Mouse (Mus musculus): Measurements from ENCODE around the gene Ldlrad3.
A peak's percentile ranks its signal among the peaks of the same experiment; 100 is the strongest.

Ldlrad3 gene

DNA sequence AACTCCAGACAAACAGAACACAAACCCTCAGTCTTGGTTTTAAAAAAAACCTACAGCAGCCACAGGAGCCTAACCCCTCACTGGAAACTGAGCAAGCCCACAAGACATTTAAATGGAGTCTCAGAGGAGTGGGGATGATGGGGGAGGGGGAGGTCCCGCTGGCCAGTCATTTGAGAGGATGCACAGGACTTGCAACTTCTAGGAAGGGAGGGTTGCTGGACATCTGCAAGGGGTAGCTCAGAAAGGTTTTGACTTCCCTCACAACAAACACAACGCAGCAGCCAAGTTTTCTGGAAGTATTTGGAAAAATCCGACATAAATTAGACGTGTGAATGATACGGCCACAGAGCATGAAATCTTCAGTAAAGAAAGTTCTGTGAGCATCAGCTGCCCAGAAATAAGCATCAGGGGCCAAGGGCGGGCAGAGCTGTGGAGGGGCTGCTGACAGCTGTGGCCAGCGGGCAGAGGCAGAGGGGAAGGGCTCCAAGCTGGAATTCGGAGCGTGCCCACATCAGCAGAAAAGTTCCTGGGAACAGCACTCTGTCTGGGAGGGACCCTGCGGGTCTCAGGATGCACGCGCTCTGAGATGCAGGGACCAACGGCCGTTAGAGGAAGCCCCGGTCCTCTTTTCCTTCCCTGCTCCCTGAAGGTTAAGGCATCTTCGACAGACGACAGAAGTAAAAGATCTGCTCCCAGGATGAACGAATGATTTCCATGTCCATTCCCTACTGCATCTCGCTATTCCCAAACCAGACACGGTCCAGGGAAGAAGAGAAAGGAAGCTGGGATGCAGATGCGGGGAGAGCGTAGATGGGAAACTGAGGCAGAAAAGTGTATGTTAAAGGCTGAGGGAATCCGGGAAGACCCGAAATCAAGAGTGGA lies 875 bp downstream of the Ldlrad3 start:
- peak; percentile 42 for DNase-seq (ENCODE audit: low spot score)

DNA sequence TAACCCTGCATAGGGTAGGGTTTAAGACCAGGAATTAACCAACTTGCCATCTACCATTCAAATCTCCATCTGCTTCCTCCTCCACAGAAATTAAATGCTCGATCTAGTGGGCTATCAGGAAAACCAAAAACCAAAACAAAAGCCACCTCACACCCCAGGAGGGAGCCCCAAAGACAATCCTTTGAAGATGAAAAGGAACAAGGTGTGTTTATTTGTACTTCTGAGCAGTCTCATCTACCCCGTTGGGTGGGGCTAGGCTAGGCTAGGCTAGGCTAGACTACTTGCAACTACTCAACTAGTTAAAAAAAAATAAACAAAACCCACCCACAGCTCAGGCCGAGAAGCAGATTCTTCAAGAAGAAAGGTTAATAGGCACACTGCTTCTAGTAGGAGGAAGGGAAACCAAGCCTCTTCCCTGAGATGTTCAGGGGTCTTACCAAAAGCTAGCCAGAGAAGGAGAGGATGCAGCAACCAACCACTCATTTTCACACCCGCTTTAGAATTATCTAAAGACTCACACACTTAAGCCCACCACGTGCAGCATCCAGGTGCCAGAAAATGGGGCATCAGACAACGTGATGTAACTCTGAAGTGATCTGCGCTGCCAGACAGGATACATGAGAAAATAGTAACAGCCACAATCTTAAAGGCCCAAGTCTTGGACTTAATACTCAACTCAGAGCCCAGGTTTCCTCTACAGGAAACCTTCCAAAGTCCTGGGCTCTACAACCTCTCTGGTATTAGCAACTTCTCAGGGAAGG lies 2.3 kb downstream of the Ldlrad3 start:
- DNase-seq (ENCODE audit: low spot score): no peak

DNA sequence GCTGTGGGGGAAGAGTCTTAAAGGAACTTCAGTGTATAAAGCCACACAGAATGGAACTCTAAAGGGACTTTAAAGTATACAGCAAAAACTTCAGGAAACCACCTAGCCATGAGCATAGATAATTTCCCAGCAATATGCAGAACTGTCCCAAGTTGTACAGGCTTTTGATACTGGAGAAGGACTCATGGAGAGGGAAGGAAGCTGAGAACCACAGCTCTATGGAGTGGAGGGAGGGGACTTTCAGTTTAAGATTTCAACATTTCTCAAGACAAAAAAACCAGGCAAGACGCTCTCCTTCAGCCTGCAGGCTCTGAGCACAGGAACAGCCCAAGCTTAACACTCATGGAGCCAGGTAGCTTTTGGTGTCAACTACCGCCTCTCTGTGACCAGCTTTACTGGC lies 4.7 kb downstream of the Ldlrad3 start:
- no peak for DNase-seq (ENCODE audit: low spot score)

DNA sequence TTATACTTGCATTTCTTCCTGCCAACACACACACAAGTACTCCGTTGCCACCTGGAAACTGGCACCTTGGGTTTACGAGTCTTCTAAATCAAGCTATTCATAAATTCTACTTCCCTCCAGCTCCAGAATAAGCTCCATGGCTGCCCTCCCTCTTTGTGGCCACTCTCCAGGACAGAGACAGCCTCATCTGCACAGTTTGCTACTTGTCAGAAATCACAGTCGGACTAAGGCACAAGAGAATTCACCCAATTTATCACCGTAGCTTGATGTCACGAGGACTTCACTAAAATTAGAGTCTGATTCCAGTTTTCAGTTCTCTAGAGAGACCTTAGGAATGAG lies 9.8 kb downstream of the Ldlrad3 start:
- no peak for DNase-seq (ENCODE audit: low spot score)

DNA sequence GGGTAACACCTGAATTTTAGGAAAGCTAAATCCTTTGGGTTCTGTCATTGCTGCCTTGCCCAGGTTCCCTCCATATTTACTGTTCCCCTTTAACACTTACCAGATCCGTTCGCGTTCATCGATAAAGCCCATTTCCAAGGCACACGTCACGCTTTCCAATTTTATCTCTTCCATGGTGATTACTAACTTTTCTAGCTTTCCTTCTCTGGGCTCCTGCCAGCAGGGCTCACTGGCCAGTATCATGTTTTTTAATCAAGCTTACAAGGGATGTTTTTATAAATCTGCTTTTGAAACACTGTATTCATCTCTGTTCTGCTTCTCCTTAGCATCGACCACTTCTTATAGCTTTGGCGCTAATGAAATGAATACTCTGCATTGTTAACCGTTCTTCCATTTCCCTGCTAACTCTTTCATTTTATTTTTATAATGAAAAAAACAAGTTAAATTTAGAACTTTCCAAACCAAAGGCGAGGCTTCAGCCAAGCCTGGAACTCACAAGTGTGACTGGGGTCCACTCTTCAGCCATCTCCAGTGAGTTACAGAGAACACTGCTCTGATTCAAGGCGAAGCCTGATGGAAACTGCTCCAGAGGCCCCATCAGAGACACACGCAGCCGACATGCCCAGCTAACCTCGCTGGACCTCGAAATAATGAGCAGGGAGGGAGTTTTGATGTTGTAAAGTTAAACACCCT lies 10.3 kb downstream of the Ldlrad3 start:
- DNase-seq (ENCODE audit: low spot score): no peak

DNA sequence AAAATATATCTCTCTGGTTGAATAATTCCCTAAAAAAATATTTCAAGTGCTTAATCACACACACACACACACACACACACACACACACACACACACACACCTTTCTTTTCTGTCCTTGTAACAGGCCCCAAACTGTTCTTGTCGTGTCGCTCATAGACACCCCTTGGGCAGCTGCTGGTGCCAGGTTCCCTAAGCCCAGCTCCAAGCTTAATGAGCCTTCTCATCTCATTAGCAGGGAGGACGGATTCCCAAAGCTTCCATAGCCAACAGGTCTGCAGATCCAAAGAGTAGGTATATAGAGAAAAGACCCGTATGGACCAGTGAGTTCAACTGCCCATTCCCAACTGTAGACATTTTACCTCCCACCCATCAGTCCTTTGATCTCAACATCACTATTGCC lies 13.7 kb downstream of the Ldlrad3 start:
- no peak for DNase-seq (ENCODE audit: low spot score)

DNA sequence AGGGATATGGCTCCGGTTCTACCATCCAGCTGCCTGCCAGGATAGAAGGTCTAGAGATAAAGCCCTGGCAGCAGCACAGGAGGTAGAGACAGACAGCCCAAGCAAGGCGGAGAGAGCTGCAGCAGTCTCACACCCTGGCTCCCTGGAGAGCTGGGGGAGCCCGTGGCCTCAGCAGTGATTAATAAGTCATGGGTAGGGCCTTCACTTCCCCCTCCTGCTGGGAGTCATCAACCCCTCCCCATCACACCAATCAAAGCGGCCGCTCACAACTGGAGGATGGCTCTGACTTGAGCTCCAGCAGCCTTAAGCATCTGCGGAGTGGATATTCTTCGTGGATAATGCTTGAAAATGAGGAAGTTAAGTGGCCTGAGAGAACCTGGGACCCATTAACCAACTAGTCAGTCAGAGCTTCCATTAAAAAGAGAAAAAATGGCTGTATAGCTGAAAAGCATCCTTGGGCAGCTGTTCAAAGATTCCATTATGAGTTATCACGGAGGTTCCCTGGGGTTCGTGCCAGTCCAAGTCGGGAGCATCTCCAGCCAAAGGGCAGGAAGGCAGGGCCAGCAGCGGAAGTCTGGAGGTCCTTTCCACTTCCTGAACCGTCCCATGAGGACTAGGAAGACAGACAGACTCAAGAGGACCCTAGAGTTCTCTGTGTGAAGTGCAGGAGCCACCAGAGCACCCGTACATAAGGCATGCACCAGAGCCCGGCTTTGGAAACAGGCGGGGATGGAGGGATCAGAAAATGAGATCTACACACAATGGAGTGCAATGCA lies 19.4 kb downstream of the Ldlrad3 start:
- no peak for DNase-seq (ENCODE audit: low spot score)

DNA sequence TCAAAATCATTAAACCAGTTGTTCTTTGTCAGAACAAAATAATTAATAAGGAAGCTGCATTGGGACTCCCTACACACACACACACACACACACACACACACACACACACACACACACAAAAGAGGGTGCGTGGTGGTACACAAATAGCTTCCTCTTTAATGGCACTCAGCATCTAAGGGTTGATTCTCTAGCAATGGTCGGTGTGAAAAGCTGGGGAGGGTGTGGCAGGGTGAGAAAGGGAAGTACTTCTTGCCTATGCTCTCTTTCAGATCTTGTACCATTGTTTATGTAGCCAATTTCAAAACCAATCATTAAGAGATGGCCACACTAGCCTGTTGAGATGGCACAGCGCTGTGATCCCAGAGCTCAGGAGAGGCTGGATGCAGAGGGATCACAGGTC lies 23.1 kb downstream of the Ldlrad3 start:
- DNase-seq (ENCODE audit: low spot score): no peak

DNA sequence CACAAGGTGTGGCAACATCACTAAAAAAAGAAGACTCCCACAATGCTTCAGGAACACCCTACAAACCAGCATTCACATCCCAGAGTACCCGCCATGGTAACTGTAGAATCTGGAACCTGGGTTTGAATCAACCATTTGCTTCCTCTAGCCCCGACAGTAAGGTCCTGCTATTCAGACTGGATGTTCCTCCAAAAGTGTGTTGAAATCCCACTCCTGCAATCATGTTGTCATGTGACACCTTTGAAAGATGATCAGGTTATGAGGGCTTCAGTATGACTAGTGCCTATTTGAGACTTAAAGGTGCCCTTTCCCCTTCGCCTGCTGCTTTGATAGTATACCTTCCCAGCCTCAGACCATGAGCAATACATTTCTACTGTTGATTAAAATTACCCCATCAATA lies 28.6 kb downstream of the Ldlrad3 start:
- DNase-seq (ENCODE audit: low spot score): no peak

DNA sequence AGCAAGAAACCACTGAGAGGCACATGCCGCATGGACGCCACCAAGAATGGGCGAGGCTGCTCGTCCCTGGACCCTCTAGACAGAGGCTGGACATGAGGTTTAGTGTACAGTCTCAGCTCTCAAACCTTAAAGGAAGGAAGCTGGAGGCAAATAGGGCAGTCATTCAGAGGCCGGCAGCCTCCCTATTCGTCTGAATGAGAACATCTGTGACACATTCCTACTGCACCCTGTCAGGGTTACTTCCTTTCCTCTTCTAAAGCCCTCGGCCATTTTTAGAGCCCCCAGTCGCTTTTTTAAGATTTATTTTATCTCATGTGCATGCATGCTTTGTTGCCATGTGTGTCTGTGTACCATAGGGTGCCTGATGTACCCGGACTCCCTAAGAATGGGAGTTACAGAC lies 29.2 kb downstream of the Ldlrad3 start:
- no peak for DNase-seq (ENCODE audit: low spot score)

DNA sequence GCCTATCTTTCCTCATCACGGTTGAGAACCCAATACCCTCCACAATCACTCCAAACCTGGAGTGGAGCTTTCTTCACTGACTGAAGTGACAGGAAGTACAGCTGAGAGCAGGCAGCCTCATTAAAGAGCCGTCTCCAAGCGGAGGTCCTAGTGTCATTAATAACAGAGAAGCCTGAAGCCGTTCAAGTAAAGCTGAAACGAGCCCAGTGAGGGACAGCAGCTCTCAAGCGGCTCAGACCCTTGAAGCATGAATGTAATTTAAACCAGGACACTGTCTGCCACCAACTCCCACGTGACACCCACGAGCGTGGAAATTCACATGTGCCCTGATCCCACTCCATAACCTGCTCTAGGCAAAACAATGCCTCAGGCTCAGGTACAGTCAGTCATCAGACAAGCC lies 29.7 kb downstream of the Ldlrad3 start:
- no peak for DNase-seq (ENCODE audit: low spot score)

DNA sequence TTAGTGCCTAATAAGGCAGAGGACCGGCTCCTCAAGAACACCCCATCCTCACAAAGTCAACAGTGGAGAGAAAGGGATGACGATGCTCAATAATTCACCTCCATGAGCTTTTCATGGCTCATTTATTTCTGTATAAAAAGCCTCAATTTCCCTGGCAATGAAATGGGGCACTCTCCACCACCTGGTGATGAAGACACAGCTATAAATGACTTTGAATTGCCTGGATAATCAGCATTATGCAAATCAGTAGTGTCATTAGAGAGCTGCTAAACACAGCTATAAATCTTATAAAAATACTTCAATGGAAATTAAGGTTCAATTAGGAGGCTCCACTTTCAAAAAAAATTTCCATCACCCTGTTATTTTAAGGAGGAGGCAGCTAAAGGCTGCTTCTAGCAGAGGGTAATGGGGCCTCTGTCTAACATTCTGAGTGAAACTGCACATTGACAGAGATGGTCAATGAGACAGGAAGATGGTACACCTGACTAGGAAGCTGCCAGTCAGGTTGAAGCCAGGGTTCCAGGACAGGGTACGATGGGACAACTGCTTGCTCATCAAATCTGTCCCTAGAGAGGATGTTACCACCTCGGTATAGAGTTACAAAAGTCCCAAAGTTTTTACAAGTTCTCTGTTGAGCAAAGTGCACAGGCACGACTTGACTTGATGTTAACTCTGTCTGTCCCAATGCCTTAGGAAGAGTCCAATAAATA lies 30.7 kb downstream of the Ldlrad3 start:
- DNase-seq (ENCODE audit: low spot score): no peak

DNA sequence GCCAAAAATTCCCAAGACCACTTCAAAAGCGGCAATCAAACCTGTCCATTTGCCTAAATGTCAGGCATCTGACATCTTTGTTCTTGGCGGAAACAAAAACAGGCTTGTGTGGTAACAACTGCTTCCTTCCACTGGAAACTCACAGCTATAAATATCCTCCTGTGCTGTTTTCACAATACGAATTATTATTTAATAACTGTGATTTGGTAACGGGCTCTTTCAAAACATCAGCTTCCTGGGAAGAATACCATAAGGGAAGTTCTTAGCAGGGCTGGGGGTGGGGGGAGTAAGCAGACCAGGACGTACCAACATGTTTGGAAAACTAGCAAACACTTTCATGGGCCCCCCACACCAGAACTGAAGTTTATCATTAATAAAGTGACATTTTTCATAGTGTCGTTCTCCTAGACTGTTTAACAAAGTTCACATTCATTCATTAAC lies 31.4 kb downstream of the Ldlrad3 start:
- no peak for DNase-seq (ENCODE audit: low spot score)

DNA sequence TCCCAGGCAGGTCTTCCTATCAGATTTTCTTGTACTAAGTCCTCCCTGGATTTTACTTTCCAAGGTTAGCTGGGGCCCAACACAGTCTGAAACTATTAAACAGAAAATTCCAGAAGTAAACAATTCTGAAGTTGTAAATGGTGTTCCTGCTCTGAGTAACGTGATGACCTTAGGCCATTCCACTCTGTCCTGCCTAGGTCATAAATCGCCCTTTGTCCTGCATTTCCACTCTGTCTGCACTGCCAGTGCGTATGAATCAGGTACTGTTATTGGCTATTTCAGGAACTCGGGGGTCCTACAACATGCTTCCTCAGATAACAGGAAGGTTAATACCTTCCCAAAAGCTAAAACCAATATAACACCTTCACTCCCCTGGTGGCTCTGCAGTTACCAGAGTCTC lies 31.9 kb downstream of the Ldlrad3 start:
- no peak for DNase-seq (ENCODE audit: low spot score)

DNA sequence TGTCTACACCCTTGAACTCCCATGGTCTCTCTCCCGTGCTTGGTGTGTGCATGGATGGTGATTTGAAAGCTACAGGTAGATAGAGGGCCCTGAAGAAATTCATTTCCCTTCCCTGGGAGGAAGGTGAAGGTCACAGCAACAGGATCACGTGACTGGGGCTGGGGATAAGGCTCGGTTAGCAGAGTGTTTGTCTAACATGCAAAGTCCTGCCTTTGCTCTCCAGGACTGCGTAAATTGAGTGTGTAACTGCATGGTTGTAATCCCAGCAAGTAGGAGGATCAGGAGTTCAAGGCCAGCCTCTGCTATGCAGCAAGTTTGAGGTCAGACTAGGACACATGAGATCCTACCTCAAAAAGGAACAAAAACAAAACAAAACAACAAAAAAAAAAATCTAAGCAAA lies 32.7 kb downstream of the Ldlrad3 start:
- no peak for DNase-seq (ENCODE audit: low spot score)

DNA sequence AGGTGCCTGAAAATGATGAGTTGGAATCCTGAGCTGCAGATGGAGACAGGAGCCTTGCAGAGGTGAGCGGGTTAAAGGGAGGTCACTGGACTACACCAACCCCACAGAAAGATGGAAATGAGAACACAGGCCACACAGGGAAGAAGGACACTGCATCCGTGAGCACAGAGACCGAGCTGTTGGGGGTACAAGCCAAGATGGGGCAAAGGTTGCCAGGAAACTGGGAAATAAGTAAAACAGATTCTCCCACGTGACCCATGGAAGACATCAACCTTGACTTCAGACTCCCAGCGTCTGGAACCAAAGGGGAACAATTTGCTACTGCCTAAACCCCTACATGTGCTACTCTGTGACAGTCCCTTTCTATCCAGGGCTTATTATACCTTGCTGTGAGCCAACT lies 33.3 kb downstream of the Ldlrad3 start:
- no peak for DNase-seq (ENCODE audit: low spot score)

DNA sequence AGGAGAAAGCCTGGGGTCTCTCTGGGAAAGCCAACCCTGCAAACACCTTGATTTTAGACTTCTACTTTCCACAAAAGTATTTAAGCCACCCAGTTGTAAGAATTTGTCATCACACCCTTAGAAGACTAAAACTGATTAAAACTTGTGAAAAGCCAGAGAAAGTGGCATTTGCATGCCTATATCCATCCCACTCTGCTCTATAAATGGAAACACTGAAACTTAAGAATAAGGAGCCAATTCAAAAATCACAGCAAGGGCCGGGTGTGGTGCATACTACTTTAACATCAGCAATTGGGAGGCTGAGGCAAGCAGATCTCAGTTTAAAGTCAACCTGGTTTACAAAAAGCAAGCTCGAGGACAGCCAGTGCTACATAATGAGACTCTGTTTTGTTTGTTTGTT lies 37.1 kb downstream of the Ldlrad3 start:
- no peak for DNase-seq (ENCODE audit: low spot score)

DNA sequence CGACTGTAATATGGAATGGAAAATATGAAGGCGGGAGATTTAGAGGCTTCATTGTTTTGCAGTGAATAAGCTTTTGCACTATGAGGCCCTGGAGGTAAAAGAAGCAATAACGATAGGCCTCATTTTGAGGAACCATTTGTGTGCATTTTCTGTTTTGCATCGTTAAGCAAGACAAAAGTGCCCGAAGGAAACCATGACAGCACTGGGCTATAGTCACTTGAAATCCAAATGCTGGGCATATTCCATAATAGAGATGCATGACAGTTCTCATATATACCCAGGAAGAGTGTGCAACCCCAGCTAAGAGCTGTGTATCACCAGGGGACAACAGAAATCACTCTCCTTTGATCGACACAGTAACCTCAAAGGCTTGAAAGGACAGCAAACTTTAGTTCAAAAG lies 38.1 kb downstream of the Ldlrad3 start:
- DNase-seq (ENCODE audit: low spot score): no peak

DNA sequence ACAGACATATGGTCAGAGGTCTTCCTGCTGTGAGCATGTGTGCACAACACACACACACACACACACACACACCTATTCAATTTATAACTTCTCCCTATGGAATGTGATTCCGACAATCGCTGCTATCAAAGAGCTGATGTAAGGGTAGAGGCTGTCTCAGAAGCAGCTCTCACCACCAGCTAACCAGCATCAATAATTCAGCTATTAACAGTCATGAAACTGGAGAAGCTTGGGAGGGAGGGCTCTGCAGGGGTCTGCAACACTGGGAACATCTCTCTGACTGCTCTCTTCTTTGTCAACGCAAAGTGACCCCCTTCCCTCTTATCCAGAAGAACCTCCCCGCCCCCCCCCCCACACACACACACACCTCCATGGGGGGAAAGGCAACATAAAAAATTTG lies 38.6 kb downstream of the Ldlrad3 start:
- DNase-seq (ENCODE audit: low spot score): no peak

DNA sequence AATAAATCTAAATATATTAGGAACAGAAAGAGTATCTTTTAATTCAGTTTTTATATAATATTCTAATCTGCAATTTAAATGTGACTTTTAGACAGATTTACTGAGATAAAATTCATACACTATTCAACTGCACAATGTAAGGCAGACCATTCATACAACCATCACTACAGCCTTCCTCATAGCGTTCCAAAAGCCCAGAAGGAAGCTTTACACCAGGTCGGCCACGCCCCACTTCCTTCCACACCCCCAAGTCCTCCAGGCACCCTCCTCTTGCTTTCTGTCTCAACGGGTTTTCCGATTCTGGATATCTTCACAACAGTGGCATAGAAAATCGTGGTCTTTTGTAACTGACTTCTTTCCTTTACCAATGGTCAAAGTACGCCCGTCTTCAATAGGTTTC lies 39.8 kb downstream of the Ldlrad3 start:
- no peak for DNase-seq (ENCODE audit: low spot score)

DNA sequence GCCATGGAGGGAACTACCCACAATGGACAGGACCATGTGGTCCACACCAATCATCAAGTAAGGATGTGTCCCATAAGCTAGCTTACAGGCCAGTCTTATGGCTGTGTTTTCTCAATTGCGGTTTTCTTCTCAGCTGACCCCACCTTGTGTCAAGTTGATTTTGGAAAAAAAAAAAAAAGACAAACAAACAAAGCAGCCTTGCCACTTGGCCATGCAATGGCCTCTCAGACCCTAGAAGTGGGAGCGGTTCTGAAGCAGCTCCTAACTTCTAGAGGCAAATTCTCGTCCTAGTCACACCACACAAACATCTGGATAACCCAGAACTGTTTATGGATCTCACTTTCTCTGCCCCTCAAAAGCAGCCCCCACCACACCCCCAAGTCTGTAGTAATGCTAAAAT lies 41.1 kb downstream of the Ldlrad3 start:
- DNase-seq (ENCODE audit: low spot score): no peak

DNA sequence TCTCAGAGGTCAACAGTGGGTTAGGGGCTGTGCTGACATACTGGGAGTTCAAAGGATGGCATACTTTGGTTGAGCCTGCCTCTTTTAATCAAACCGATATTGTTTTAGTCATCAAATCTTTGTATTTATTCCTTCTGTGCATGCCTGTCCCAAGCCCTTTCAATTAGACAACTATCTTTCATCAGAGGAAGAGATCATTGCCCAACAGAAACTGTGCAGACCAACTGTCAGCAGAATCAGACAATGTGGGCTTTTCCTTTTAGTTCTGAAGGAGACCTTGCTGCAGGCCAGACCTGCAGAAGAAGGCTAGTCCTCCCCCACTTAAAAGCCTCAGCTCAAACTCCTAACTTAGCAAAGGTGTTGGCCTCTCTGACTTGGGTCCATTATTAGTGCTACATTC lies 41.9 kb downstream of the Ldlrad3 start:
- DNase-seq (ENCODE audit: low spot score): no peak

Data from testis, postnatal 14 days (tissue).